Mouse (Mus musculus) megakaryocyte, embryonic 14.5 days (primary cell): ENCODE results near the gene Rpl13a. TPM values are rescaled to one million over a fixed set of nuclear protein-coding genes. Genes with fewer than 3 reads are reported as not detected.

Source experiments
- H3K27me3 ChIP-seq: replicated peaks from 2 replicates; pipeline ENCODE3; 2012; ENCODE audit warnings: inconsistent platforms
- H3K36me3 ChIP-seq: replicated peaks from 2 replicates; pipeline ENCODE3; 2012; ENCODE audit warnings: low read length, inconsistent platforms, mixed read lengths
- H3K4me1 ChIP-seq: 2 replicates; pipeline ENCODE4 v1.6.1; 2012; ENCODE audit warnings: inconsistent platforms
- H3K4me3 ChIP-seq: replicated peaks from 2 replicates; pipeline ENCODE3; 2012; ENCODE audit warnings: moderate library complexity, mild to moderate bottlenecking, inconsistent platforms
- H3K9me3 ChIP-seq: 2 replicates; pipeline ENCODE4 v1.6.1; 2012; ENCODE audit warnings: inconsistent platforms
- FLI1 ChIP-seq: IDR thresholded peaks from 2 replicates; pipeline ENCODE4 v1.6.1; 2012; ENCODE audit warnings: low read length, inconsistent platforms, mixed read lengths
- GATA1 ChIP-seq: IDR thresholded peaks from 3 replicates; pipeline ENCODE4 v1.6.1; 2012; ENCODE audit warnings: mixed read lengths, low read length, inconsistent platforms, borderline replicate concordance
- polyA plus RNA-seq: library from polyadenylated mRNA; stranded (reverse); fragments of >175 nt; gene quantifications from 2 replicates; pipeline ENCODE4 v1.2.3, GENCODE M21; 2012; ENCODE audit warnings: low replicate concordance; ENCODE audit not compliant: insufficient read depth

Rpl13a gene
- polyA plus RNA-seq, 1 experiment: 5,869 TPM

DNA sequence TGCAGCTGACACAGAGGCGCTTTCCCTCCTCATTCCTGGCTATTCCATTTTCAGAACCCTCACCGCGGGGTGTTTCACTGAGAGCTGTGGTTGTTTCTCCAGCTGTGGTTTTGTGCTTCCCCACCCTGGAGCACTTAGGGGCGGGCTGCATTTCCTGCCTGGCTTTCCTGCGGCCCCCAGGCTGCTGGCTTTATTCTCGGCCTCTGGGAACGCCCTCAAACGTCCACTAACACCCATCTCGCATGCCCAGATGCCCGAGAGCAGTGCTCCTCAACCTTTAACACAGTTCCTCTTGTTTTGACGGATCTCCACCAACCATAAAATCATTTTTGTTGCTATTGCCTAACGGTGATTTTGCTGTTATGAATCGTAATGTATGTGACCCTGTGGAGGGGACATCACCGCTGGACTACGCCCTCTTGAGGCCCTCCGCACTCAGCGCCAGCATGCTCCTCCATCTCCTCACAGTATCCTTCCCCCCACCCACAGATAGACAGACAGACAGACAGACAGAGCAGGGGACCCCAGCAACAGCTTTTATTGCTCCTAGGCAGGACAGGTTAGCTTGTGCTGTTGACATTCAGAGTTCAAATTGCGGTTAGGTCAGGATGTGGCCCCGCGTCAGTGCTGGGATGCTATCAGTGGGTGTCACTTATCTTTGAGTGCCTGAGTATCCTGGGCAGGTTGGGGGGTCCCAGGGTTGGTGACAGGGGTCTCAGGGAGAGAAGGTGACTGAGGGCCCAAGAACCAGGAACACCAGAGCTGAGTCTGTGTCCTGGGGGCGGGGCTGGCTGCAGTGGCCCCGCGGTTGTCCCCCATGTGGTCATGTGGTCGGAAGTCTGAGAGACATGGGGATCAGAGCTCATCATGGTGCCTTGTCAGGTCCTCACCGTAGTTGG lies 45.9 kb downstream of the Rpl13a start:
- H3K36me3 ChIP-seq: peaks cover 21% of the 10 kb centered on the region
- H3K4me1 ChIP-seq: peaks cover 73% of the 10 kb centered on the region
- peak overlapping the region; percentile 87 for H3K4me3 ChIP-seq
- H3K9me3 ChIP-seq: peaks cover 14% of the 10 kb centered on the region
- peaks cover 26% of the 10 kb centered on the region for H3K27me3 ChIP-seq
- TF ChIP-seq GATA1 (no peak), FLI1 (0 out of 2 replicates have a peak, but pooled peaks have one; percentile 38)

DNA sequence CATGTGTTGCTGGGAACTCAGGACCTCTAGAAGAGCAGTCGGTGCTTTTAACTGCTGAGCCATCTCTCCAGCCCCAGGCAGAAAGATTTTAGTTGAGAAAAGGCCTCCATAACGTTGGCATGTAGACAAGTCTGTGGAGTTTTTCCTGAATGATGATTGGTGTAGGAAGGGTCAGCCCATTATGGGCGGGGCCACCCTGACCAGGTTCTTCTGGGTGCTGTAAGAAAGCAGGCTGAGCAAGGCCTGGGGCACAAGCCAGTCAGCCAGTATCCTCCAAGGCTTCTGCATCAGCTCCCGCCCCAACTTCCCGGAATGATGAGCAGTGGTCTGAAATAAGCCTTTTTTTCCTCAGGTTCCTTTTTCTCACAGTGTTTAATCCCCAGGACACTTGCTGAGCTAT lies 47.5 kb downstream of the Rpl13a start:
- H3K36me3 ChIP-seq: peaks cover 32% of the 10 kb centered on the region
- peaks cover 12% of the 10 kb centered on the region for H3K27me3 ChIP-seq
- H3K9me3 ChIP-seq: peaks cover 8% of the 10 kb centered on the region
- TF ChIP-seq GATA1 (no peak), FLI1 (no peak)
- H3K4me1 ChIP-seq: peaks cover 62% of the 10 kb centered on the region
- H3K4me3 ChIP-seq: no peak overlapping the region

DNA sequence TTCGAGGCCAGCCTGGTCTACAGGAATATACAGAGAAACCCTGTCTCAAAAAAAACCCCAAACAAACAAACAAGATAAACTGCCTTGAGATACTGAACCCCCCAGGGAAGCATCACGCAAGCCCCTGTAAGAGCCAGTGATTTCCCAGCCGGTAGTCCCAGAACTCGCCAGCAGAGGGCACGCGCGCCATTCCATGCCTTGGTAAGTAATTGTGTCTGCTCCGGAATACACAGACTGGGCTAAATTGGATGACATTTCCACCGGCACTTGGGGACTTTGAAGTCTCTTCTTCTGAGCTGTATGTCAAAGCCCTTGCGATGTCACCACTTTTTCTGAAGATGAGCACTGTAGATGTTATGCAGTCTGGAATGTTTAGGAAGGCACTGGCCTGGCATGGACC lies 48.7 kb downstream of the Rpl13a start:
- Histone ChIP-seq H3K4me3 (no peak overlapping the region), H3K9me3 (peaks cover 5% of the 10 kb centered on the region; the same call in 1 of the 2 replicates), H3K36me3 (peaks cover 41% of the 10 kb centered on the region), H3K4me1 (peaks cover 65% of the 10 kb centered on the region), H3K27me3 (peaks cover 5% of the 10 kb centered on the region)
- no peak for TF ChIP-seq FLI1

DNA sequence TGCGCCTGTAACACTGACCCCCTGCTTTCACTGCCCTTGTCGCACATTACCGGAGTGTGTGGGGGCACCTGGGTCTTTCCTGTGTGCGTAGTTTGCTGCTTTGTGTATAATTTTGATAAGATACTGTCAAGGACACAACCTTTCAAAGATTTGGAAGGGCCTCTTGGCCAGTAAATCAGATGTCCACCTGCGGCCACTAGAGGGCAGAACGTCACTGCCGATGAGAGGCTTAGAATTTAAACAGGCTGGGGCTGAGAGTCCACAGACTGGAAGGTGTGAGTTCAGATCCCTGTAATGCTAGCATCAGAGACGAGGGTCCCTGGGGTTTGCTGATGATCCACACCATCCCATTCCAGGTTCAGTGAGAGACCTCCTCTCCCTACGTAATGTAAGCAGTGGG lies 50.0 kb downstream of the Rpl13a start:
- peaks cover 54% of the 10 kb centered on the region for H3K36me3 ChIP-seq
- H3K9me3 ChIP-seq: peaks cover 5% of the 10 kb centered on the region; the same call in 1 of the 2 replicates
- TF ChIP-seq GATA1: no peak
- TF ChIP-seq FLI1: no peak
- peaks cover 68% of the 10 kb centered on the region for H3K4me1 ChIP-seq
- H3K4me3 ChIP-seq: no peak overlapping the region
- H3K27me3 ChIP-seq: no peaks in the 10 kb centered on the region

- peaks cover 60% of the 10 kb centered on the region for H3K36me3 ChIP-seq
- peaks cover 5% of the 10 kb centered on the region; the same call in 1 of the 2 replicates for H3K9me3 ChIP-seq
- no peaks in the 10 kb centered on the region for H3K27me3 ChIP-seq
- TF ChIP-seq FLI1 (no peak), GATA1 (no peak)
- H3K4me1 ChIP-seq: peaks cover 68% of the 10 kb centered on the region
- H3K4me3 ChIP-seq: no peak overlapping the region
These were observed 50.7 kb downstream of the Rpl13a start for GRCm38 (mm10) chr7:45077829-45078228.

- H3K9me3 ChIP-seq: peaks cover 5% of the 10 kb centered on the region; the same call in 1 of the 2 replicates
- H3K4me1 ChIP-seq: peaks cover 68% of the 10 kb centered on the region
- H3K27me3 ChIP-seq: no peaks in the 10 kb centered on the region
- TF ChIP-seq FLI1 (no peak), GATA1 (no peak)
- H3K4me3 ChIP-seq: no peak overlapping the region
- H3K36me3 ChIP-seq: peaks cover 62% of the 10 kb centered on the region
These were observed 51.2 kb downstream of the Rpl13a start for GRCm38 (mm10) chr7:45077322-45077721.

GRCm38 (mm10) chr7:45076501-45076900 lies 52.1 kb downstream of the Rpl13a start:
- Histone ChIP-seq H3K4me3 (peak overlapping the region; percentile 35), H3K9me3 (peaks cover 5% of the 10 kb centered on the region; the same call in 1 of the 2 replicates), H3K36me3 (peaks cover 64% of the 10 kb centered on the region), H3K4me1 (peaks cover 67% of the 10 kb centered on the region), H3K27me3 (no peaks in the 10 kb centered on the region)
- TF ChIP-seq GATA1 (no peak), FLI1 (no peak)

Other genes with a start within 250 kb of the Rpl13a start
- 249 and 952 TPM in 2 replicates for gene Med25, start 236.0 kb downstream of the Rpl13a start, polyA plus RNA-seq
- 69.9 and 126 TPM in 2 replicates for gene Fuz, start 232.7 kb downstream of the Rpl13a start, polyA plus RNA-seq
- 137 and 235 TPM in 2 replicates for gene Ap2a1, start 199.3 kb downstream of the Rpl13a start, polyA plus RNA-seq
- 0.62 TPM in 1 of 2 replicates, not detected in the other for gene Tsks, start 185.6 kb downstream of the Rpl13a start, polyA plus RNA-seq
- 0.82 TPM in 1 of 2 replicates, not detected in the other for gene Cpt1c, start 153.9 kb downstream of the Rpl13a start, polyA plus RNA-seq
- gene Prmt1, start 142.2 kb downstream of the Rpl13a start, polyA plus RNA-seq: 7.0 and 74.9 TPM in 2 replicates
- gene Irf3, start 131.1 kb downstream of the Rpl13a start, polyA plus RNA-seq: 44.2 and 87.0 TPM in 2 replicates
- 44.7 and 73.7 TPM in 2 replicates for gene Bcl2l12, start 130.0 kb downstream of the Rpl13a start, polyA plus RNA-seq
- 219 and 387 TPM in 2 replicates for gene Scaf1, start 112.4 kb downstream of the Rpl13a start, polyA plus RNA-seq
- 26.5 and 83.1 TPM in 2 replicates for gene Rras, start 110.8 kb downstream of the Rpl13a start, polyA plus RNA-seq
- gene Prr12, start 75.9 kb downstream of the Rpl13a start, polyA plus RNA-seq: 63.6 and 73.6 TPM in 2 replicates
- gene Nosip, start 66.3 kb downstream of the Rpl13a start, polyA plus RNA-seq: 150 and 186 TPM in 2 replicates
- gene Prrg2, start 66.1 kb downstream of the Rpl13a start, polyA plus RNA-seq: 91.5 and 106 TPM in 2 replicates
- gene Rcn3, start 36.5 kb downstream of the Rpl13a start, polyA plus RNA-seq: 1.7 TPM in 1 of 2 replicates, not detected in the other
- gene Fcgrt, start 24.9 kb downstream of the Rpl13a start, polyA plus RNA-seq: 28.9 and 70.0 TPM in 2 replicates
- 39.7 and 217 TPM in 2 replicates for gene Rps11, start 4.3 kb downstream of the Rpl13a start, polyA plus RNA-seq
- gene Gm45713, start 7.5 kb upstream of the Rpl13a start, polyA plus RNA-seq: 2.1 and 9.4 TPM in 2 replicates
- gene Flt3l, start 7.7 kb upstream of the Rpl13a start, polyA plus RNA-seq: 78.6 and 81.1 TPM in 2 replicates
- gene Pih1d1, start 25.5 kb upstream of the Rpl13a start, polyA plus RNA-seq: 35.3 and 64.9 TPM in 2 replicates
- 56.7 and 76.4 TPM in 2 replicates for gene Aldh16a1, start 25.8 kb upstream of the Rpl13a start, polyA plus RNA-seq
- gene Slc17a7, start 35.2 kb upstream of the Rpl13a start, polyA plus RNA-seq: 0.06 TPM in 1 of 2 replicates, not detected in the other
- gene Gfy, start 50.8 kb upstream of the Rpl13a start, polyA plus RNA-seq: not detected in 2 replicates
- gene Pth2, start 52.2 kb upstream of the Rpl13a start, polyA plus RNA-seq: not detected in 2 replicates
- gene Ccdc155, start 76.1 kb upstream of the Rpl13a start, polyA plus RNA-seq: not detected in 2 replicates
- gene Dkkl1, start 83.4 kb upstream of the Rpl13a start, polyA plus RNA-seq: 0.60 TPM in 1 of 2 replicates, not detected in the other
- not detected in 2 replicates for gene Tead2, start 87.0 kb upstream of the Rpl13a start, polyA plus RNA-seq
- gene Cd37, start 110.4 kb upstream of the Rpl13a start, polyA plus RNA-seq: 212 and 263 TPM in 2 replicates
- gene Slc6a16, start 112.3 kb upstream of the Rpl13a start, polyA plus RNA-seq: not detected in 2 replicates
- gene Slc6a21, start 148.8 kb upstream of the Rpl13a start, polyA plus RNA-seq: not detected in 2 replicates
- gene Trpm4, start 205.0 kb upstream of the Rpl13a start, polyA plus RNA-seq: 7.6 TPM in 1 of 2 replicates, not detected in the other
- not detected in 2 replicates for gene Hrc, start 206.5 kb upstream of the Rpl13a start, polyA plus RNA-seq
- gene Ppfia3, start 238.3 kb upstream of the Rpl13a start, polyA plus RNA-seq: 0.79 TPM in 1 of 2 replicates, not detected in the other
- gene Lin7b, start 241.8 kb upstream of the Rpl13a start, polyA plus RNA-seq: 4.1 TPM in 1 of 2 replicates, not detected in the other